Mouse (Mus musculus) cerebellum, adult 9-11 months (tissue): ENCODE measurements at regions not wholly inside any gene's neighbourhood (a gene's known extent, or its start where the extent isn't known, plus 50 kb on each side); places are given as distances from the start of the nearest gene placed in this dataset.

Source experiments
- DNase-seq: peaks from one replicate; pipeline ENCODE4 v3.0.0; 2022

DNA sequence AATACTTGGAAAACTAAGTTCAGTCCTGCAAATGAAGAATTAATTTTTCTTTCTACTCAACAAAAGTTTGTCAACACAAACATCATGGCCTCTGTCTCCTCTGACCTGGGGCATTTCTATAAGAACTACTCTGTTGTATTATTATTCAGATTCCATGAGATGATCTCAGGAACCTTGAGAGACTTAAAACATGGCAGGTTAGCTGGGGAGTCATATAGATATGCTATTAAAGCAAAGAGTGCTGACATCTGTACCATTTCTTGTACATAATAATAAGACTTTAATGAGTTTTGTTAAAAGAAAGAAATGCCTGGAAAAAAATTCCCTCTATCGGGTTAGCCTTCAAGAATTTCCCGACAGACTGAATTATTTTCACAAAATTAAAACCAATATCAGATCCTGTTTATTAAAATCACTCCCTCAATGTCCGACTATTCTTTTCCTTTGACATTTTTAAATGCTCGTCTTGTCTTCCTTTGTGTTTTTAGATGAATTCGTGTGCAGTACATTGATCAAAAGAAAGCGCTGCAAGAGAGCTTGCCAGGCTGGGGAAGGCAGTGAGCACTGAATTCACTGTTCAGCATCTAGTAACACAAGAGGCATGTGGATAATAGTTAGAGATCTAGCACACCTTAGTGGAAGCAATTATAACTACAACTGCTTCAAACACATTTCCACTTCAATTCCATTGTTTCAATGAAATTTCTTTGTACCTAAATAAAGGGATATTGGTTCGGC lies 145.0 kb upstream of the Cxadr start:
- DNase-seq: peak; percentile 38

DNA sequence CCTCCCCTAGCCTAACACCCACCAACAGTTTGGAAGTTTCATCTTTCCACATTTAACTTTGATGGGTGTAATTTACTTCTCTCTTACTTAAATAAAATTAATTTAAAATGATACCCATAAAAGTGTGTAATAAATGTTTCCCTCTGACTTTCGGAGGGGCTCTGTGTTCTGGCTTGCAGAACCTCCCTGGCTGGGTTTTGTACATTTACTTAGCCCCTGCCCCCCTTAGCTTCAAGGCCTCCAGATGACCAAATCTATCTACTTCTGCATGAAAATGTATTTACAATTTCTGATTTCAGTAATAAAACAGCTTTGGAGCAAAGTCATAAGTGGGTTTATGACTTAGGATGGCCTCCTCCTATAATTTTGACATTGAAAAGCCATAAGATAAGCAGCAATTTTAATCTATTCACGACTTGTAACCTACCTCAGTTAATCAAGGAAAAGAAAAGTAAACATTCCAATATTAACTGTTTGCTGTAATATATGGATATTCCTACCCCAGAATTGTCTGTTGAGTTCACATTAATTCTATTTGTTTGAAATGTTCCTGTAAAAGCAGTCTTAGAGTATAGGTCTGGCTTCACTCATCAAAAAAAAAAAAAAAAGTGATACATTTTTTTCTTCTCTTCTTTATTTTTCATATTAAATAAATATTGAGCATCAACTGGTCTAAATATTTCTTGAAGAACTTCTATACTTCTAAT lies 147.2 kb upstream of the Cxadr start:
- DNase-seq: no peak

DNA sequence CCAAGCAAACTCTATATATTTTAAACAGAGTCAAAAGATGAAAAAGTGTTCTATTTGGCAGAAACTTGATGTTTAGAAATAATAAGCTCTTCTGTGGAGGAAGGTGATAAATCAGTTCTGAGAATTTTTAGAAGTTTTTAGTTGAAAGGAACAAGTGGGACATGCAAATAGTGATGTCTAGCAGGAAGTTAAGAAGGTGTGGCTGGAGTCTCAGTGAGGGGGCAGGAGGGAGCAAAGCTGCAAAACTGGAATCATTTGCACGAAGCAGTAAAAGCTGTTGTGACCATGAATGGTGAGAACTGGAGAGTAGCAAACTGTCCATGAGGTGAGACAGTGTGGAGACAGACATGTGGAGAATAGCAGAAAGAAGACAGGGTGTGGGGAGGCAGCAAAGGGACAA lies 157.1 kb upstream of the Cxadr start:
- DNase-seq: no peak

DNA sequence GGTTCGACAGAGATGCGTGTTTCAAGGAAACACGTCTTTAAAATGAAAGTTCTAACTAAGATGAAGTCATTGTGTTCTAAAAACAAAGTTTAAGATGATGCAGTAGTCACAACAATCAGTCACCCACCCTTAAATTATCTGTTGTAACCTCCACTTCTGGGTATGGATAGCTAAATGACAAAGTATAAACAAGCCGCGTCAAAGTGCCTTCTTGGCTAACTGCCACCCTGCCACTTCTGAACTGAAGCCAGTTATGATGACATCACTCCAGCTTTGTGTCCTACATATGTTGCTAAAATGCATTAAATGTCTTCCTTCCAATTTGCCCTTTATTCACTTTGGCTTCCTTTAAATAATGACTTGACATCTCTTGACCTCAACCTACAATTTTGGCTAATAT lies 165.8 kb upstream of the Cxadr start:
- no peak for DNase-seq

DNA sequence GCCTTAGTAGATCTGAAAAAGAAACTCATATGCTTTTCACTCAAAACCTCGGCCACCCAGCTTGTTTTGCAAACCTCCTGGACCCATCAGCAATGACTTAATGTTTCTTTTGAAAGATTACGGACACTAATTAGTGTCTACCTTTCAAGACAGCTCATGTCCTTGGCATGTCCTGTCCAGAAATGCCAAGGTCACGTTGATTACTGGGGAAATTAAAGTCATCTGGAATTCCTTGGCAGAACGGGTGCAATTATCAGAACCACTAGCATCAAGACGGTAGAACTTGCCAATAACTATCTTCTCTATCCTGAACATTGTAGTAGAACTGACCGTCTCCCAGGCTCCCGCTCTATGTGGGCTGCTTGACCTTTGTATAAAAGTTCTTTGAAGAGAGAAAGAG lies 166.8 kb upstream of the Cxadr start:
- DNase-seq: no peak

DNA sequence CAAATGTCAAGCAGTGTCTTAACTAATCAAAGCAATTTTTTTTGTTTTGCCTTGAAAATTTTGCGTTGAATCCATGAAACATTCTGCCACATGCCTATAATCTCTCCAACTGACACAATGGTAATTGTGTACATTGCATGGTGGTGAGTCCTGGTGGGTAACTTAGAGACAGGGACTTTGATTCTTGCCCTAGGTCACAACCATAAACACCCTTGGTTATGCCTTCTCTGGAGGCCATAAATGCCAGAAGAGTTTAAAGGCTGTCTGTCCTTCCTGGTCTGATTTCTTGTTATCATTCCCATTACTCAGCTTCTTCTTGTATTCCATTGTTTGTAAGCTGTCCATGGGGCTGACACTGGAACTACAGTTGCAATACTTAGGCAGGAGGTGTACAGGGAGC lies 179.6 kb upstream of the Cxadr start:
- DNase-seq: no peak

DNA sequence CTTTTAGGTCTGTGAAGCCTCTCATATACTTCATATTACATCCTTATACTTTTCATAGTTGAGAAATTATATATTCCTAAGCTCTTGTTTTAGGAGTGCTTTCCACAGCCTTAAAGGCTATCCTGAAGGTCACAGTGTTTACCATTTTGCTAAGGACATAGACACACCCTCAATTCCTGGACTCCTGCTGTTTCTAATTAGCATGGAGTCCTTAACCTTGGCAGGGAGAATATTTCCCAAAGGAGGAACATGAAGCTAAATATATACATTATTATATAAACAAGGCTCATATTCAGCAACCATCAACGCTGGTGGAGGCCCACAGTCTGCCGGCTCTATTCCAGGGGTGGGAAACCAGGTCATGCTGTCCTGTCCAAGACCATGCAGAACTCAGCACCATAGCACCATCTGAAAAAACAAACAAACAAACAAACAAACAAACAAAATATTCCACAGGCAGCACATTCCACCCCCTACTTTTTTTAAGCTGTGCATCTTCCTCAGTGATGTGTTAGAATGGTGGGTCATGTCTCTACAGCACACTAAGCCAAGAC lies 180.9 kb upstream of the Cxadr start:
- DNase-seq: peak; percentile 38

DNA sequence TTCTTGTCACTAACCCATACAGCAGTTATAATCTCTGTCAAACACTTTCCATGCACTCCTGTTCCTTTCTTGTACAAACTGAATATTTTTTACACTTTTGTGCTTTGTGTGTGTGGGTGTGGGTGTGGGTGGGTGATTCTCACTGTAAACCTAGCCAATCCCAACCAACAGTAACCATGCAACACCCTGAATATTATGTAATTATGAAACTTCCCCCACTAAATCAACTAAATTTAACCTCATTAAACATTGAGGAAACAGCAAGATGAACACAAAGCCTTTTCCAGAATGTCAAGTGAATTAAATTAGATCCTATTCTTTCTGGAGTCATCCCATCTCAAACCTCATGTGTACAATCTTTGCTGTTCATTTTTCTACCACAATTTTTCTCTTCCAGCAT lies 197.0 kb upstream of the Cxadr start:
- no peak for DNase-seq

DNA sequence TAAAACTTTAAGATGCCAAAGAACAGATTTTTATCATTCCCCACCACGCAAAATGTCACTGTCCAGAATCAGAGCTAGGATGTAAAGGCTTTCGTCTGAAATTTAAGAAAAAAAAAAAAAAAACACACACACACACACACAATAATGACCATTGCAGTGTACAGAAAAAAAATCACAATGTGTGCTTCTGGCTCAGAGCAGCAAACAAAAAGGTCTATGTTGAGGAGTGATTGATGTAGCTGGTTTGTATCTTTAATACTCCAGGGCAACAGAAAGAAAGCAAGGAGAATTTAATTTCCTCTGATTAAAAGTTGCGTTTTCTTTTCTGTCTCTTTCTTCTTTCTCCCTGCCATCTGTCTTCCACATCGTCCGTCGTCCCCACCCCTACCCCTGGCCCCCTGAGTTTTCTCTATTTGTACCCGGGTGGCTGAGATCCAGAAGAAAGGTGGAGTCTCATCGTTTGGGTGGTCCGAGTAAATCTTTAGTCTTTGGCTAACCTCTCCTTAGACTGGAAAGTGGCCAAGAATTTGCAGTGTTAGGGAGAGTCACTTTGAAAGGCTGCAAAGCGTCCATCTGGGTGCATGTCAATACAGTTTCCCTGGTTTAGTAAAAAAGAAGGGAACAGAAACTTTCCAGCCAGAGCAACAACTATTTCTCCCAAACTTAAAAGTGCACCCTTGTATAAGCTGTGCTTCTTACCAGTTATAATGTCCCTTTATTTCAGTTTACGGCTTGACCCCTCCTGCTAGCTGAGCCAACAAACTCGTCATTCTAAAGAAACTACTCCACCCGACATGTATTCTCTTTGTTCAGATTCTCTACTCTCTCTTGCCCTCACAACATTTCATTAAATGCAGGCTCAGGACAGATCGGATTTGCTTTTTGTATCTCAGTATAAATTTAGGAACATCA lies 199.6 kb upstream of the Cxadr start:
- DNase-seq: no peak

DNA sequence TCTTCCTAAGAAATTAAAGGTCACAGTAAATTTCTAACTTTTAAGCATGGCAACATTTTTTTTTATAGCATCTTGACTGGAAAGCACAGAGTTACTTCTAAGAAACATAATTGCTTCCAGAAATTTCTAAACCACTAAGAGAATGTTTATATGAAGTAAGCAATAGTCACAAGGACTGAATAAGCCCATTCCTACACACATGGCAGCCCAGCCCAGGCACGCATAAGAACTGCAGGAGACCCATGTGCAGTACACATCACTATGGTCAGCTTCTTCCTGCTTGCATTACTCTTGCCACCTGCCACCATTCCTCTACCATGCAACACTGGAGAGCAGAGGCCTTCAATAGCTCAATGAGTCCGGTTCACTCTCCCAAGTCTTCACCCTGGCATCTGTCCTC lies 201.4 kb upstream of the Cxadr start:
- no peak for DNase-seq

DNA sequence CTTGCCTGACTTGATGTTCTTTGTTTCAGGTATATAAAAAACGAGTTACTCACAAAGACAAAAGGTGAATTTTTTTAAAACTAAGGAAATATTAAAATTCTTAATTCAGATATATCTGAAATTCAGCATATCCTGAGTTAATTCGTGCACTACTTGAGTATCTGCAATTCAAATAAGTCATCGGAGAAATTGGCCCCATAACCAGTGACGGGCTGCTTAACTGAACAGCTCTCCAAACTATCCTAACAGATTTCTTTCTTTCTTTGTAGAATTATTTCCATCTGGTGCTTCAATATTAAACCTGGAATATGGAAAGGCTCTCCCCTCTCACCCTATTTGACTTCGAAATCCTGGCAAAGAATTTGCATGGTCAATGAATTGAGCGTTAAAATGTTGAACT lies 202.2 kb upstream of the Cxadr start:
- no peak for DNase-seq

DNA sequence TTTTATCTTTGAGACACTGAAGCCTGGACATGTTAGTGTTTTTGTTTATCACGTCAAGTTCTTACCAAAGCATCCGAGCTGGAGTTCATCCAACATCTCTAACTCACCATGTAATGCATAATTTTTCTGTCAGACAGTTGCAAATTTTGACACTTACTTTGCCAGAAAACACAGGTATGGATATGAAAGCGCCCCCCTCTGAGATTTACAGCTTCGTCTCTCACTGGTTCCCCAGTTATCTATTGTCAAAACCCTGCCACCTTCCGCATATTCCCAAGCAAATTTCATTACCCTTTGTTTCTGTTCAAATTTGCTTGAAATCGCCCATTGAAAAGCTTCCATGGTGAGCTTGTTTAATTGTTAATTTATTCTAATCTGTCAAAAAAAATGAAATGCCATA lies 202.7 kb upstream of the Cxadr start:
- no peak for DNase-seq

DNA sequence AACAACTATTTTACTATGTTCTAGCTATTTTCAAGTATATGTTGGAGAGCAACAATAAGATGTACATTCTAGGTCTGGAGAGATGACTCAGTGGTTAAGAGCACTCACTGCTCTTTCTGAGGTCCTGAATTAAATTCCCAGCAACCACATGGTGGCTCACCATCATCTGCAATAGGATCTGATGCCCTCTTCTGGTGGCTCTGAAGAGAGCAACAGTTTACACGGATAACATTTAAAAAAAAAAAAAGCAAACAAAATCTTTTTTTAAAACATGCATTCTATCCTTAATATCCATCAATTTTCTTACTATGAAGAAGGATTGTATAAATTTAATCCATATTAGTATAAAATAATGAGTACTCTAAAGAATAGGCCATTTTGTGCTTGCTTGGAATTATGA lies 204.7 kb upstream of the Cxadr start:
- DNase-seq: no peak

DNA sequence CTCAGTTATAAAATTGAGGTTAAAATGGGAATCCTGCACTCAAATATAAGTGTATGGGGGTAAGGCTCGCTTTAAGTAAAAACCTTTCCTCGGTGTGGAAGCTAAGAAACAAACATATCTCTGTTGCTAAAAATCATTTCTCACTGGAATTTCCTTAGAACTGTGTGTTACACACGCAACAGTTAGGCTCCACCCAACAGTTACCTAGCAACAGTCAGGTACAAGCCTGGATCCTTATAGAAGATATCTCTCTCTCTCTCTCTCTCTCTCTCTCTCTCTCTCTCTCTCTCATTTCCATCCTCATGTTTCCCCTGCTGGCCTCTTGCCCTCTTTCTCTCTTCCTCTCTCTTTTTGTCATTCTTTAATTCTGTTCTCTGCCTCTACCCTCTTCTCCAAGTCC lies 211.1 kb upstream of the Cxadr start:
- DNase-seq: no peak

DNA sequence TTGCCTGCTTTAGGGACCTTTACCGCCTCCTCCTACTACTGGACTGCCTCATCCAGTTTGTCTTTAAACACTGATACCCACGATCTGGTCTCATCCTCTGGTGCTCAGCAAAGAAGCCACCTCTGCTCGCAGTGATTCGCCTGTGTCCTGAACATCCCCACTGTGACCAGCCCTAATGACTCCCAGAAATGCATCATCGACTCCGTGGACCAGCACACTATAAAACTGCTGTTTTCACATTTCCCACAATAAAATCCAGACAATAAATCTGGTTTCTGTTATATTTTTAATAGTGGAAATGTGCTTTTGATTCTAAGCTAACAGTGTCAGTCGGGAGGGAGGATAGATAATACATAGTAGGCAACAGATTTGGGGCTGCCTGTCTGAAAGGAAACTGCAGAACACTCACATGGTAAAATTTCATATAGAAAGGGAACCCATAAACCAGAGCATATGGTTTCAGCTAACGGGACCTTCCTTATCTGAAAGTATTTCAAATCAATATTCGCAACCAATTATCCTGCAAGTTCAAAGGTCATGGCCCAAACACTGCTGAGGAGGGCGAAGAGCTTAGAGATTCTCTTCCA lies 233.7 kb upstream of the Cxadr start:
- DNase-seq: no peak

DNA sequence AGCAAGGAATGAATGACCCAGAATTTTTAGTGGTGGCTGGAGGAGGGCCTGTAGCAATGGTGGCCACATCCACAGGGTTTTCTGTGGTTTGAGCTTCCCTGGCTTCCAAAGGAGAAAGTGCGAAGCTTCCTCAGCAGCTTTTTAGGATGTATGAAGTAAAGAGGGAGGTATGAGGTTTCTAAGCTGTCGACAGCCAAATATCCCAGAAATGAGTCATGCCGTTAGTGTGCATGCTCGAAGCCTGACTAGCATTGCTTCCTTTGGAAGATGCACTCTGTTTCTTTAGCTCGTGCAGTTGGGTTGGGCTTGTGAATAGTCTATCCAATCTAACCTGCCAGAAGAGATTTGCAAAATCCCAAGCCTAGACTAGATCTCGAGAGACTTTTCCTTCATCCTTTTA lies 240.8 kb upstream of the Cxadr start:
- DNase-seq: no peak

DNA sequence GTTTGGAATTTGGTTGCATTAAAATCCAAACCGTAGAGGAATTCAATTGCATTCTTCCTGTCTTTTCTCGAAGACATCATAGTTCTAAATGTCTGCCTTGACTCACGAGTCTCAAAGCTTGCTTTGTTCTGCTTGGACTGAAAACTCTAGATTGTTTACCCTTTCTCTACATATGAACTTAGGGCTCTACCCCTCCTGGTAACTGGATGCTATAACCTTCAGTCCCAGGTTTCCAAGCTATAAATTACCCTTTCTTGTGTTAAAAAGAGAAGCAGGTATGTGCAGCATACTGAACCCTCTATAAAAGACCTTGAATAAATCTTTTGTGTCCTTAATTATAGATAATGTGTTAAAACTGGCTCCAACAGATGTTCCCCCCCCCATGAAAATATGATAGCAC lies 243.7 kb upstream of the Cxadr start:
- no peak for DNase-seq

DNA sequence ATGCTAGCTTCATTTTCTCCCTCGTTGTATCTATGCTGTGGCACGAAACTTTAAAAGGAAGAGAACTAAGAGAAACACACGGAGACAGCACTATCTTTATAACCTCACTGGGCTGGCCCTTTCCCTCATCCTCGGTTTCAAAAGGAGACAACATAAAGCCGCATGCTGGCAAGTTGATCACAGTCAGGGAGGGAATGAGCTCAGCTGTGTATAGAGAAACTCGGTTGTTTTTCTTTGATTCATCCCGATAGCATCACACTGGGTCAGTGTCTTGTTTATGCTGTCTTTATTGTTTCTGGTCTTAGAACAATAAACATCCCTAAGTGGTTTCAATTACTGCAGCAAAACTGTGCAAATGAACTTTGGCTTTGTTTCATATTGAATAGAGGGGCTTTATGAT lies 249.2 kb upstream of the Cxadr start:
- no peak for DNase-seq

DNA sequence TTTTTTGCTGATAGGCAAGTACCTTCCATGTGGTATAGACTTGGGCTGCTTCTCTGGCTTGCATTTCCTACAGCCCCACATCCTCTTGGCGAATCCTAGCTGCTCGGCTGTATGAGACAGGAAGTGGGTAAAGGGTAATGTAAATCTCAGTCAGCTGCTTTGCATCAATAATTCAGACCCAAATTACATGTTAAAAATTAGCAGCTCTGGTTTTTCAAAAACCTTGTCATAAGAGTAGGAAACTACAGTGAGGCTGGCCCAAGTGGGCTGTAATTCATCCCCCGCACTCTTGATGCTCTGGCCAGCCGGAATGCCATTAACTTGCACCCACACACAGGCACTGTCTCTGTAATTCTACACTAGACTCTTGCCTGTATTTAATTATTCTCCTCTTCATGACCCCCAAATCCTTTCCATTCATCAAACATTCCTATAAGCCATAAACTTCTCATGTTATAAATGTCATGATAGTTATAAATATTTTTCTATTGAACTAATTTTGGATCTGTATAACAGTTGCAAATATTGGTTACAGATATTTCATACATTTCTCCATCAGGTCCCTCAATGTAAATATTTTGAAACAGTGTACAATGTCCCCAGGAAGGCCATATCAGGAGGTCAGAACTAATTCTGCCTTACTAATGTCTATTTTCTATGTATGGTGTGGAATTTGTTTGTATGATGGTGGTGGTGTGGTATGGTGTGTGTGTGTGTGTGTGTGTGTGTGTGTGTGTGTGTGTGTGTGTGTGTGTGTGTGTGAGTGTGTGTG lies 261.0 kb upstream of the Cxadr start:
- no peak for DNase-seq

DNA sequence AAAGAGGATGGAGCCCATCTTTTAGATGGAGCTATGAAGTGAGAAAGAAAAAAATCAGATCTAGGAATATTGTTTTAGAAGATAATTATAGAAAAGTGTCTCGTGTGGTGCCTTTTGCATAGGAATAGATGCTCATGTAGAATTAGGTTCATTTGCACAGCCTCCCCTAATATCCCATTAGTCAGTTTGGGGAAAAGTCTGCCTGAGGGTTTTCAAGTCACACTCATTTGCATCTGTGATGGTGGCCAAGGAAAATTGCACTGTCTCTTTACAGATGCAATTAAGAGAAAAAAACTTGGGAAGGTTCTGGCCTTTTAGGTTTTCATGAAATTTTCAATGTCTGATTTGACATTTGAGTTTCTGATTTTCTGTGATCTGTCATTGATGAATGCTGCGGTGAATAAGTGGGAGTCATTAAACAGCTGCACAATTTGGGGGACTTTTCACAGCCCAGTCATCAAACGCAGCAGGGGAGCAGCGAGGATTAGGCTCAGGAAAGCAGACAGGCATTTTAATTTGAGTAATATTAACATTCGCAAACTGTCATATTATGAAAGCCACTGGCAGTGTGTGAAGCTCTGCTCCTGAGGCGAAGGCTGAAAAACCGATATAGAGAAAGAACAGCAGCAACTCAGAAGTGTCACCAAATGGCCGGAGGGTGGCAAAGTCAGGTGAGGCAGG lies 281.5 kb upstream of the Cxadr start:
- DNase-seq: no peak

DNA sequence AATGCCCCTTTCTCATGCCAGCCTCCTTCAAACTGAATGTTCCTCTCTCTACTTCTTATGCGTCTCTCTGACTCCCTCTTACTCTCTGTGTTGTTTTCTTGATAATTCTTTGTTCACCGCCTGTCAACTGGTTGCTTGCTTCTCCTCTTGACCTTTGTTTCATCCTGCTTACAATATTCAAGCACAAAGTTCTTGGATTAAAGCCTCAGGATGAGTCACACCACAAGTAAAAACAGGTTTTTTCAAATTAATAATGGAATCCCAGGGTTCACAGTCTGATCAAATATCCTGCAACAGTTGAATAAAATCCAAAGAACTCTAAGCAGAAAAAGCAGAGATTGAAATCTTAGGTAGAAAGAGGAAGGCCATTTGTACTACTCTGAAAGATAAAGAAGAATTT lies 285.9 kb upstream of the Cxadr start:
- DNase-seq: no peak
